Mouse (Mus musculus): ENCODE measurements around the gene Stau1.

Stau1 gene

GRCm38 (mm10) chr2:166910536-166910935 lies 85.6 kb downstream of the Stau1 start:
- DNase-seq (ENCODE audit: low spot score), result no peak

GRCm38 (mm10) chr2:166909729-166910128 lies 86.4 kb downstream of the Stau1 start:
- no peak for DNase-seq (ENCODE audit: low spot score)

- peak; percentile 53 for DNase-seq (ENCODE audit: low spot score)
Measured at GRCm38 (mm10) chr2:166906523-166907182, 89.4 kb downstream of the Stau1 start.

GRCm38 (mm10) chr2:166905711-166906522 lies 90.2 kb downstream of the Stau1 start, which contains the start of gene Cse1l:
TSS of gene Cse1l (plus strand) at chr2:166906040.
- peak; percentile 97 for DNase-seq (ENCODE audit: low spot score)

GRCm38 (mm10) chr2:166903719-166904282 lies 92.3 kb downstream of the Stau1 start:
- no peak for DNase-seq (ENCODE audit: low spot score)

- DNase-seq (ENCODE audit: low spot score), result no peak
Measured at GRCm38 (mm10) chr2:166900792-166901505, 95.2 kb downstream of the Stau1 start.

GRCm38 (mm10) chr2:166899746-166900145 lies 96.4 kb downstream of the Stau1 start:
- no peak for DNase-seq (ENCODE audit: low spot score)

GRCm38 (mm10) chr2:166899161-166899560 lies 96.9 kb downstream of the Stau1 start:
- no peak for DNase-seq (ENCODE audit: low spot score)
